Mouse (Mus musculus): ENCODE data around the gene Cdc26. TPM values are rescaled to one million over a fixed set of nuclear protein-coding genes. Genes with fewer than 3 reads are reported as not detected.

Gene Cdc26
- polyA plus RNA-seq, 1 experiment from 2014 or later: 90.4 TPM

DNA sequence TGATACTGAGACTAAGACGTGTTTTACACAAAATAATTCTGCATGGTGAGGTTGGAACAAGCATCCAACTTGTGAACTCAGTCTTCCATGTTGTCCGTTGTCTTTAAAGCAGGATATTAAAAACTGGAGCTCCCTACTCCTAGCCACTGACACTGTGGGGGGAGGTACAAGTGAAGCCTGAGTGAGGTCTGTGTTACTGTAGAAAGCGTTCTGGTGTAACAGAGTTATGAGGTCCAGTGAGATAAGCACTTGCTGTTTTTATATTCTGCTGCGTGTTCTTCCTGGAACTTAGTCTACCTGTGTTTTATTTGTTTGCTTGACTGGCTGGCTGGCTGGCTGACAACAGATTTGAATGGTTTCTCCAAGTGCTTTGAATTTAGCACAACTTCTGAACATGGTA, 34.1 kb downstream of the Cdc26 start:
- no peak for ATAC-seq (ENCODE audit: insufficient number of reproducible peaks, low FRiP score)
- Histone ChIP-seq H3K36me3 (no peaks in the 10 kb centered on the region), H3K27me3 (replicated peaks) (no peaks in the 10 kb centered on the region), H3K9me3 (replicated peaks) (no peaks in the 10 kb centered on the region), H3K4me2 (peak overlapping the region; percentile 25; the same call in 1 of the 2 replicates), H3K4me3 (no peak overlapping the region), H3K4me1 (replicated peaks) (peaks cover 48% of the 10 kb centered on the region), H3K9ac (no peak overlapping the region), H3K27ac (ENCODE audit: poor library complexity, severe bottlenecking) (0 out of 2 replicates have a peak overlapping the region, but pooled peaks have one; percentile 6)
- WGBS: 43% methylated on average over 4 of the region's 4 CpGs

DNA sequence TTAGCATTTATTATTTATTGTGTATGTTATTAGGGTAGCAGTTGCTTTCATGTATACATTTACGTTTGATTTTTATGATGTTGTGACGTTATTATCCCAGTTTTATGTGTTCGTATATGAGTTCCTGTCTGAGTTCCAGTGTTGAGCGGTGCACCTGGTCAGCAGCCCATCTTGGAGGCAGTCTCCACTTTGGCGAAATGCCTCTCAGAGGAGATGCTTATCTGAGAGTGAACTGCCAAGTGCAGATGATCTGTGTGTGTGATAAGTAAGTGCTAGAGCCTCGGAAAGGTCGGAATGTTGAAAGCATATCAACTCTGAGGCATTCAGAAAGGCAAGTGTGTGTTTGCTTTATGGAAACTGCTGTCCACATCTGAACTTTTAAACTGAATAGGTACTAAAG, 34.8 kb downstream of the Cdc26 start:
- H3K4me2 ChIP-seq: no peak overlapping the region
- no peak for ATAC-seq (ENCODE audit: insufficient number of reproducible peaks, low FRiP score)
- no peak overlapping the region for H3K4me3 ChIP-seq
- peaks cover 52% of the 10 kb centered on the region for H3K4me1 ChIP-seq (replicated peaks)
- no peaks in the 10 kb centered on the region for H3K9me3 ChIP-seq (replicated peaks)
- H3K36me3 ChIP-seq: no peaks in the 10 kb centered on the region
- no peaks in the 10 kb centered on the region for H3K27me3 ChIP-seq (replicated peaks)
- 61% methylated on average over 7 of the region's 7 CpGs for WGBS
- no peak overlapping the region for H3K9ac ChIP-seq
- no peak overlapping the region for H3K27ac ChIP-seq (ENCODE audit: poor library complexity, severe bottlenecking)

DNA sequence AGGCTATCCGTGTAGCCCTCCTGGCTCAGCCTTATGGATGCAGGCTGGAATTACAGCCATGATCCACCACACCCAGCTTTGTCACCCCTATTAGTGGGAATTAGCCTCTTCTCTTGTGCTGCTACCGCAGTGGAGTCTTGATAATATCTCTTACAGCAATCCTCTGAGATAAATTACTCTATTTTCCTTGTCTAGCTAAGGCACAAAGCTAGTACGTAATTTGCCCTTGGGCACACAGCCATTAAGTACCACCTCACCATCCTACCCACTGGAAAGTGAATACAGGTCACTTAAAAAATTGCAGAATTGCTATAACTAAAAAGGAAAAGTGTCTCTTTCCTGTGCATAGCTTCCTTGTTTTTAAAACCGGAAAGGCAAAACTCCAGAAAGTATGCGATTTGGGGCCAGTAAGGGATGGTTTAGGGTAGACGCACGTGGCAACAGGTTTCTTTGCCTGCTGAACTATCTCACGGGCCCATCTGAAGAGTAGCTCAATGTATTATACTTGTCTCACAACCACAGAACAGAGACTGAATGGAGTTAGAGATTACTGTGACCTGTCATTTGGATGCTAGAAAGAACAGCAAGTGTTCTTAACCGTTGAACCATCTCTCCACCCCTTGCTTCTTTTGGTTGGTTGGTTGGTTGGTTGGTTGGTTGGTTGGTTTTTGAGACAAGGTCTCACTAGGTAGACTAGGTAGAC, 35.5 kb downstream of the Cdc26 start:
- Histone ChIP-seq H3K4me1 (replicated peaks) (peaks cover 51% of the 10 kb centered on the region), H3K4me3 (no peak overlapping the region), H3K4me2 (no peak overlapping the region), H3K9ac (no peak overlapping the region), H3K27ac (ENCODE audit: poor library complexity, severe bottlenecking) (no peak overlapping the region), H3K27me3 (replicated peaks) (no peaks in the 10 kb centered on the region), H3K36me3 (no peaks in the 10 kb centered on the region), H3K9me3 (replicated peaks) (no peaks in the 10 kb centered on the region)
- WGBS: 81% methylated on average over 9 of the region's 9 CpGs
- no peak for ATAC-seq (ENCODE audit: insufficient number of reproducible peaks, low FRiP score)

DNA sequence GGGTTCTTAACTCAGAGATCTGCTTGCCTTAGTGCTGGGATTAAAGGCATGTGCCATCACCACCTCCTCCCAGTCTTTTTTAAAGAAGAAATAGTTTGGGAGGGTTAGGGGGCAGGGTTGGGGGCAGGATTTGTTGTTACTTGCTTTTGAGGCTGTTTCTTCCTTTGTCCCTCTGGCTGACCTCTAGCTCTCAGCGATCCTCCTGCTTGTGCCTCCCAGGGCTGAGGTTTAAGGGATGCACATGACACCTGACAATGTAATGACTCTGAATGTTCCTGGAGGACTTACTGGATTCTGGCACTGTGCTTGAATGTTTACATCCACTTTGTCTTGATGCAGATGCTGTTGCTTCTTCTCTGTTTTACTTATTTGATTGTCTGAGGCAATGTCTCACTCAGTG, 36.0 kb downstream of the Cdc26 start:
- Histone ChIP-seq H3K27ac (ENCODE audit: poor library complexity, severe bottlenecking) (no peak overlapping the region), H3K4me3 (no peak overlapping the region), H3K36me3 (no peaks in the 10 kb centered on the region), H3K27me3 (replicated peaks) (no peaks in the 10 kb centered on the region), H3K9me3 (replicated peaks) (no peaks in the 10 kb centered on the region), H3K4me2 (no peak overlapping the region), H3K9ac (no peak overlapping the region), H3K4me1 (replicated peaks) (peaks cover 51% of the 10 kb centered on the region)
- no peak for ATAC-seq (ENCODE audit: insufficient number of reproducible peaks, low FRiP score)
- WGBS: 48% methylated on average over 1 of the region's 1 CpGs

DNA sequence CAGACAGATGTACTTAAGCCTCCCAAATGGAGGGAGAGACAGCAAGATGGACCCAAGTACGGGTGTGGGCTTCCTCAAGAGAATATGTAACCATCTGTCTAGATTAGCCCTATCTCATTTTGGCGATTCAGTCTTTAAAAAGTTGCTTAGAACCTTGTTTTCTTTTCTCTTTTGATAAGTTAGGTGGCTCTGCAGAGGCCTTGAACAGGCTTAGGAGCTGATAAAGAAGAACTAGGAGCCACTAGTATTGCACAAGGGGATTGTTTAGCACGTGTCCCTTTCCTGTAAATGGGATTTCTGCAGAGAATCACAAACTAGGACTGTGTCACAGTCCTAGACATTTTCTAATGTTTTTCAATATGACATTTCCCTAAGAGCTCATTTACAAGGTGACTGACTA, 39.4 kb downstream of the Cdc26 start:
- no peaks in the 10 kb centered on the region for H3K27me3 ChIP-seq (replicated peaks)
- WGBS: 24% methylated on average over 3 of the region's 3 CpGs
- no peak overlapping the region for H3K9ac ChIP-seq
- ATAC-seq (ENCODE audit: insufficient number of reproducible peaks, low FRiP score): no peak
- no peaks in the 10 kb centered on the region for H3K9me3 ChIP-seq (replicated peaks)
- no peak overlapping the region for H3K4me2 ChIP-seq
- H3K4me3 ChIP-seq: no peak overlapping the region
- H3K27ac ChIP-seq (ENCODE audit: poor library complexity, severe bottlenecking): no peak overlapping the region
- peaks cover 44% of the 10 kb centered on the region for H3K4me1 ChIP-seq (replicated peaks)
- 0 out of 2 replicates have a peak, but pooled peaks cover 3% of the 10 kb centered on the region for H3K36me3 ChIP-seq

DNA sequence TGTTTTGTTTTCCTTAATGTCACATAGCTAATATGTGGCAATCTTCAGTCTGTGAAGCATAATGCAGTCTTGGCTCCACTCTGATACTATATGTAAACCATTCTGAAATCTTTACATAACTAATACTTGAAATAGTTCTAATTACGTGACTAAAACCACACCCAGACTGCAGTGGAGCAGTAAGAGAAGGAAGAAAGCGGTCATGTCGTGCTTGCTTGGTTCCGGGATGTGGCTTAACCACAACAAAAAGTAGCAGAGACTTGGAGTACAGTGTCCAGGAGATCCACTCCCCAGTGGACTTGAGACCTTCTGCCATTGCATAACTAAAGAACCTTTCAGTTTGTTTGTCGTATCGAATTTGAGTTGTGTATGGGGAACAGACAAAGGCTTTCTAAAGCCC, 40.9 kb downstream of the Cdc26 start:
- H3K4me2 ChIP-seq: no peak overlapping the region
- H3K4me1 ChIP-seq (replicated peaks): peaks cover 33% of the 10 kb centered on the region
- 89% methylated on average over 6 of the region's 6 CpGs for WGBS
- no peak overlapping the region for H3K9ac ChIP-seq
- no peaks in the 10 kb centered on the region for H3K9me3 ChIP-seq (replicated peaks)
- ATAC-seq (ENCODE audit: insufficient number of reproducible peaks, low FRiP score): no peak
- no peak overlapping the region for H3K27ac ChIP-seq (ENCODE audit: poor library complexity, severe bottlenecking)
- 0 out of 2 replicates have a peak, but pooled peaks cover 3% of the 10 kb centered on the region for H3K36me3 ChIP-seq
- H3K27me3 ChIP-seq (replicated peaks): no peaks in the 10 kb centered on the region
- H3K4me3 ChIP-seq: no peak overlapping the region

- H3K4me1 ChIP-seq (replicated peaks): peaks cover 28% of the 10 kb centered on the region
- H3K9me3 ChIP-seq (replicated peaks): no peaks in the 10 kb centered on the region
- H3K27ac ChIP-seq (ENCODE audit: poor library complexity, severe bottlenecking): no peak overlapping the region
- H3K4me2 ChIP-seq: no peak overlapping the region
- H3K9ac ChIP-seq: no peak overlapping the region
- 0 out of 2 replicates have a peak, but pooled peaks cover 3% of the 10 kb centered on the region for H3K36me3 ChIP-seq
- no peak for ATAC-seq (ENCODE audit: insufficient number of reproducible peaks, low FRiP score)
- 83% methylated on average over 4 of the region's 4 CpGs for WGBS
- no peaks in the 10 kb centered on the region for H3K27me3 ChIP-seq (replicated peaks)
- H3K4me3 ChIP-seq: no peak overlapping the region
Measured at GRCm38 (mm10) chr4:62366291-62366690, 42.2 kb downstream of the Cdc26 start.

DNA sequence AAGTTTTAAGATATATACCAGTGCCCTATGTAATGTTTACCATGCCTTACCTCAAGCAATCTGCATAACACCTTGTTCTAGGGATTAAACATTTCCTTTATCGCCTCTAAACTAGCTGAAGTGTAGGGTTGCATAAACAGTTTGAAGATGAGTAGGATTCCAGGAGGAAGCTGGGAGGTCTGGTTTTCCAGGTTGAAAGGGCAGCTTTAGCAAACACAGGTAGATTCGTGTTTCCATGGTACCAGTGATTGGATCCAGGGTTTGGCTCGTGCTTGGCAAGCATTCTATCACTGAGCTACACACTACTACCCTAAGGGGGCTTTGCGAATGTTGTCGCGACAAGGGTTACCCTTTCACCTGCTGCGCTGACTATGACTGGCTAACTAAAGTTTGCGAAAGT, 44.1 kb downstream of the Cdc26 start:
- ATAC-seq (ENCODE audit: insufficient number of reproducible peaks, low FRiP score): no peak
- no peak overlapping the region for H3K4me3 ChIP-seq
- no peak overlapping the region for H3K9ac ChIP-seq
- WGBS: 91% methylated on average over 8 of the region's 8 CpGs
- H3K27ac ChIP-seq (ENCODE audit: poor library complexity, severe bottlenecking): no peak overlapping the region
- no peaks in the 10 kb centered on the region for H3K9me3 ChIP-seq (replicated peaks)
- 0 out of 2 replicates have a peak, but pooled peaks cover 3% of the 10 kb centered on the region for H3K36me3 ChIP-seq
- no peaks in the 10 kb centered on the region for H3K27me3 ChIP-seq (replicated peaks)
- no peak overlapping the region for H3K4me2 ChIP-seq
- H3K4me1 ChIP-seq (replicated peaks): peaks cover 21% of the 10 kb centered on the region

DNA sequence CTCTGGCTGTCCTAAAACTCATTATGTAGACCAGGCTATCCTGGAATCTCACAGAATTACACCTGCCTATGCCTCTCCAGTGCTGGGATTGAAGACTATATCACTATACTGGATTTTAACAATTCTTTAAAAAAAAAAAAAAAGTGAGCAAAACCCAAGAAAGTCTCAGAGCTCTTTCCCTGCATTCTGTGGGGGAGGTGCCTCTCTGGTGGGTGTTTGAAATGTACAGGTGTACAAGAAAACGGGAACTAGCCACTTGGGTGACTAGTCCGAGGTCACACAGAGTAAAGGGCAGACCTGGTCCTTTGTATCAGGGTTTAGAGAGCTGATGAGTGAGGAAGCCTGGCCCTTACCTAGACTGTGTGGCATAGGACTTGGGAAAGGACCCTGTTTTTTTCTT, 46.0 kb downstream of the Cdc26 start:
- Histone ChIP-seq H3K27ac (ENCODE audit: poor library complexity, severe bottlenecking) (no peak overlapping the region), H3K36me3 (0 out of 2 replicates have a peak, but pooled peaks cover 3% of the 10 kb centered on the region), H3K4me3 (no peak overlapping the region), H3K9me3 (replicated peaks) (no peaks in the 10 kb centered on the region), H3K4me2 (no peak overlapping the region), H3K4me1 (replicated peaks) (peaks cover 16% of the 10 kb centered on the region), H3K9ac (no peak overlapping the region), H3K27me3 (replicated peaks) (no peaks in the 10 kb centered on the region)
- no peak for ATAC-seq (ENCODE audit: insufficient number of reproducible peaks, low FRiP score)
- WGBS: 85% methylated on average over 2 of the region's 2 CpGs

GRCm38 (mm10) chr4:62361997-62362396, 46.4 kb downstream of the Cdc26 start:
- Histone ChIP-seq H3K27me3 (replicated peaks) (no peaks in the 10 kb centered on the region), H3K4me3 (peak overlapping the region; percentile 75), H3K27ac (ENCODE audit: poor library complexity, severe bottlenecking) (no peak overlapping the region), H3K4me1 (replicated peaks) (peaks cover 16% of the 10 kb centered on the region), H3K4me2 (peak overlapping the region; percentile 80), H3K9me3 (replicated peaks) (no peaks in the 10 kb centered on the region), H3K9ac (peak overlapping the region; percentile 30; the same call in 1 of the 2 replicates), H3K36me3 (0 out of 2 replicates have a peak, but pooled peaks cover 4% of the 10 kb centered on the region)
- 65% methylated on average over 1 of the region's 1 CpGs for WGBS
- no peak for ATAC-seq (ENCODE audit: insufficient number of reproducible peaks, low FRiP score)

DNA sequence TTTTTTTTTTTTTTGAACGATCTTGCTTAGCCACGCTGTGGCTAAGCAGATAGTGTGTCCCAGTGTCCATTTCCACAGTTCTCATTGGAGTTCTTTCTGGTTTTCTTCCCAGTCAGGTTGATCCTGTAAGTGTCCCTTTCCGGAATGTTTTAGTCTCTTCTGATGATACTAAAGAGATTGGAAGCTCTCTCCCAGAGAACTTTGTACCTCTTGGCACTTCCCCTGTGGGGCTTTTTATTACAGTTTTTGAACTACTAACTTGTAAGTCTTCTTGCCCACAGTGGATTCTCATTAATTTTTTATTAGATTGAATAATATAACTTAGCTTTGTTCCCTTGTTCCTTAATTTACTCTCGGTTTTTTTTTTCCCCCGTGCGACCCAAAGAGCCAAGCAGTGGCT, 46.9 kb downstream of the Cdc26 start:
- H3K9me3 ChIP-seq (replicated peaks): no peaks in the 10 kb centered on the region
- H3K36me3 ChIP-seq: 0 out of 2 replicates have a peak, but pooled peaks cover 8% of the 10 kb centered on the region
- ATAC-seq (ENCODE audit: insufficient number of reproducible peaks, low FRiP score): no peak
- H3K9ac ChIP-seq: peak overlapping the region; percentile 30; the same call in 1 of the 2 replicates
- H3K27ac ChIP-seq (ENCODE audit: poor library complexity, severe bottlenecking): no peak overlapping the region; the same call in 1 of the 2 replicates
- H3K27me3 ChIP-seq (replicated peaks): no peaks in the 10 kb centered on the region
- peak overlapping the region; percentile 75 for H3K4me3 ChIP-seq
- H3K4me1 ChIP-seq (replicated peaks): peaks cover 16% of the 10 kb centered on the region
- peak overlapping the region; percentile 80 for H3K4me2 ChIP-seq
- 16% methylated on average over 6 of the region's 6 CpGs for WGBS
